Mouse (Mus musculus) embryonic fibroblast, embryonic 13.5 days (primary cell): ENCODE results near the gene Esrp2.

Source experiments
- CTCF ChIP-seq: IDR thresholded peaks from 2 replicates; pipeline ENCODE4 v1.5.1; 2011; ENCODE audit warnings: mild to moderate bottlenecking, control low read depth, low read length, moderate library complexity, borderline replicate concordance; ENCODE audit not compliant: insufficient read depth
- POLR2A ChIP-seq: IDR thresholded peaks from 2 replicates; pipeline ENCODE4 v1.6.1; 2011; ENCODE audit warnings: low read depth, mild to moderate bottlenecking, control low read depth, low read length, moderate library complexity

- TF ChIP-seq CTCF: no peak
- no peak for TF ChIP-seq POLR2A
Measured at GRCm38 (mm10) chr8:106185628-106186270, 49.0 kb upstream of the Esrp2 start.
